Mouse (Mus musculus): ENCODE measurements around the gene H60b.
"Not testable (repeated sequence)": the region's sequence is repeated elsewhere in the genome, so short reads cannot be mapped to it uniquely, and the experiment has no call there.

The H60b gene

GRCm38 (mm10) chr10:22158310-22158999 lies at the start of gene H60b, which contains the start of gene Raet1e:
Gene H60b, plus strand, starts transcription at chr10:22158586.
Gene Raet1e, plus strand, starts transcription at chr10:22158569.
- peak in 1 of 2 experiments; percentile 31 for DNase-seq (ENCODE audit: low spot score in 2 of 2)

GRCm38 (mm10) chr10:22140665-22141280 lies 17.6 kb upstream of the H60b start:
- peak in 1 of 2 experiments; percentile 83 for DNase-seq (ENCODE audit: low spot score in 2 of 2)

DNA sequence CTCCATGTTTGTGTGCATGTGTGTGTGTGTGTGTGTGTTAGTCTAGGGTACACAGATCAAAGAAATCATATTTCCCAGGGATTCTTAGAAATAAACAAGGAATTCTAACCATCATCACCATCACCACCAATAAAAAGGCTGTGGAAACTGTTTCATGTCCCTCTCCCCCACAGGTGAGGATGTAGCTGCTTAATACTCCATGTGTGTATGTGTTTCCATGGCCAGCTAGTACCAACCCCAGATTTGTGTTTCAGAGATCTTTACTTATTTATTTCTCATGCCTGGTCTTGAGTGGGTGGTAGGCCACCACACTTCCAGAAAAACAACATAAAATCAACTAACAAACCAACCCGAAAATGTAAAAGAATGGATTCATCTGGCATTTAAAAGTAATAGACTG lies 16.2 kb upstream of the H60b start:
- DNase-seq (ENCODE audit: low spot score in 2 of 2), result peak in 1 of 2 experiments; percentile 35

- no peak for DNase-seq (ENCODE audit: low spot score in 2 of 2)
Observed at GRCm38 (mm10) chr10:22142926-22143325, 15.5 kb upstream of the H60b start.

DNA sequence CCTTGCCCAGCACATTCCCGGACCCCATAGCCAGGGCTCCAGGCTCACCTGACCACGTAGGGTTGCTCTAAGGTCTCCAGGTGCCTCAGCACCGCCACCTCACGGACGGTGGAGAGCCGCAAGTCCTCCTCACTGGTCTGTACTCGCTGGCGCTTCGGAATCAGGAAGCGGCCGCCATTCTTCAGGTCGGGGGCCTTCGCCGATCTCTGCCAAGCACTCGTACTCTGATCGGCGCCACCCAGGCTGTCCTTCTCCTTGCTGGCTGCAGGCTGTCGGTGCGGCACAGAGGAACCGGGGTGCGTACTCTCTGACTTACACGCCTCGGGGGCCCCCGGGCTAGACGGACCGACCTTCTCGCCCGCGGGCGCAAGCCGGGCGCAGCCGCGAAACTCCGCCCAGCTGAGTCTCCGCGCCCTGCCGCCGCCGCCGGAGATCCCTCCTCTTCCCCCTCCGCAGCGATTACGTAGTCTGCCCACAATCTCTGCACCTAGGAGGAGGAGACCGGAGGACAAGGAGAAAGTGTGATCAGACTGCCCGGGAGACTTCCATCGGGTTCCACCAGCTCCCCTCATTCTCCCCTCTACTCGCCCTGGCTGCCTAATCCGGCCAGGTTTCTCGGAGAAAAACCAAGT lies 9.8 kb upstream of the H60b start:
- DNase-seq (ENCODE audit: low spot score in 2 of 2), result peak in 1 of 2 experiments; percentile 42

- DNase-seq (ENCODE audit: low spot score in 2 of 2), result peak in 1 of 2 experiments; percentile 18
Observed at GRCm38 (mm10) chr10:22149073-22149690, 9.2 kb upstream of the H60b start, which contains the start of gene E030030I06Rik. Gene E030030I06Rik, minus strand, starts transcription at chr10:22149270.

- DNase-seq (ENCODE audit: low spot score in 2 of 2), result peak in 1 of 2 experiments; percentile 10
Observed at GRCm38 (mm10) chr10:22149691-22150465, 8.5 kb upstream of the H60b start.

- DNase-seq (ENCODE audit: low spot score in 2 of 2), result no peak
Observed at GRCm38 (mm10) chr10:22150593-22150992, 7.8 kb upstream of the H60b start.

DNA sequence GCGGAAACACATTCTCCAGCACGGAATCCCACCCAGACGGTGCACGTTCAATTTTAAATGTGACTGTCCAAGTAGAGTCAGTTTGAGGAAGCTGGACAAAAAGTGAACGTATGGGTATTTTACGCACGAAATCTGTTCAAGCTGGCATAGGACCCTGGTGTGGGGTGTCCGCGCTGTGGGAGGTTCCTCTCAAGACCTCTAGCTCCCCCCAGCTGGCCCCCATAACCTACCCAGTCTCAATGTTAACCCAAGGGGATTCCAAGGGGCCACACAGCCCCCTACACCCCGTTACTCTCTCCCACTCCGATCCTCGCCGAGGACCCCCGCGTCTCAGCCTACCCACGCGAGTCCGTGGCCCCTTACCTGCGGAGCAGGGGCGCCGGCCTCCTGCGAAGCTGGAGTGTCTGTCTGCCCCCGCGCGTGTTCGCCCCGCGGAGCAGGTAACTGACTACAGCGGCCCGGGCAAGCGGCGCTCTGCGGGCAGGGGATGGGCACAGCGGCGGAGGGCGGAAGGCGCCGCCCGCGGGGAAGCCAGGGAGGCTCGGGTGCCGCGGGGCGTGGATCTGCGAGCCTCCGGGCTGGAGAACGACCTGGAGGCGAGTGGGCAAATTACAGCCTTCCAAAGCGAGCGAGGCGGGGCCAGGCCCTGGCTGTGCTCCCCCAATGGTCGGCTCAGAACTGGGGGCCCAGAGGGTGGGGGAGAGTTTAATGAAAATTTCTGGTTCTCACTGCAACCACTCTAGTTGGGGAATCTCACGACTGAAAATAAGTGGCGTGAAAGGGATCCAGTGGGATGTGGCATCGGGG lies 7.1 kb upstream of the H60b start:
- peak in 1 of 2 experiments; percentile 7 for DNase-seq (ENCODE audit: low spot score in 2 of 2)

DNA sequence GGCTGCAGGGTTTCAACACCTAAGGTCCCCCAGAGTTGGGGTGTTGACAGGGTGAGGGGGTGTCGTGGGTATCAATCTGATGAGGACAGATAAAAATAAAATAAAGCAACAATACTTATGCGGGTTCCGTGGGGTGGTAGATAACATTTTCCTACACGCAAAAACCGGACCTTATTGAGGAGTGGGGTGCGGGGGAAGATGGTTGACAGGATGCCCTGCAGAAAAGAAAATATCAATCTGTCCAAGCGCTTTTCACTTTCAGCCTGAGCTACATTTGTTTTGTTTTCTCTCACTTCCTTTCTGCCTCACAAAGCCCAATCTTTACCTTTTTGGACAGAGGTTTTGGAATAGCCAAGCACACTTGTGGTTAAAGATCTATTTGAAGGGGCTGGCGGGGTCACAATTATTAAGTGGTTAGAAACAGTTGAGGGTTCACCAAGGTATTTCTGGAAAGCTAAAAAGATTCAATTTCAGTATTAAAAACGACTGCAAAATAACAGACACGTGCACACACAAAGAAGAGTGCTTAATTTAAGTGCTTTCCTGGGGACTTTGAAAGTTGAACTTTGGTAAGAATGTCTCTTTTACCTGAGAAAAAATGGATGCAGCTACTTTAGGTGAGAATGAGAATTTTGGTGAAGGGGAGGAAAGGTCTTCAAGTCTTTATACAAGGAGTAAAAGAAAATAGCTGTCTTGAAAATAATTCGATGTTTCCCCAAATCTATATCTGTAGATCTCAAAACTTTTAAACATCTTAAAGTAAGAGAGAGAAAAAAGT lies 6.3 kb upstream of the H60b start:
- DNase-seq (ENCODE audit: low spot score in 2 of 2), result not testable (repeated sequence)

DNA sequence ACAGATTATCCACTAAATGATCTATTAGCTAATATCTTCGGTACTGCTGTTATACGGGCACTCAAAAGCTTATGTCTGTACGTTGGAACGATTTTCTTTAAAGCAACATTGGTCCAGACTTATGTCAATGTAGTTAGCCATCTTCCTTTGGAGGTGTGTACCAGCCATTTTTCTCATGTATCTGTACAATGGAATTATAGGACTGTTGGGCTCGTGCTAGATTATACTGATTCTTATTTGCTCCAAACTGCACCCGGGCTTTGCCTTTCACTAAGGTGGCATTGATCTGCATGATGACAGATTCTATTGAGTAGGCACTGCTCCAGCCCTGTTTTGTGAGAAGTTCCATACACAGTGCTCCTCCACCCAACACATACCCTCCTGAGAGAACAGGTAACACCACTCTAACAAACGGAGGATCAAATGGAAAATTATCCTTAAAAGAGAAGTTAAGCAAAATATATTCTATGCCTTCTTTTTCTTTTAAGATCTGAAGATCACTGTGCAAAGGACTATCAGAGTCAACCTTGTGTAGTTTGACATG lies 5.2 kb upstream of the H60b start:
- DNase-seq (ENCODE audit: low spot score in 2 of 2), result not testable (repeated sequence)

GRCm38 (mm10) chr10:22154127-22154526 lies 4.3 kb upstream of the H60b start:
- peak in 1 of 2 experiments; percentile 11 for DNase-seq (ENCODE audit: low spot score in 2 of 2)

DNA sequence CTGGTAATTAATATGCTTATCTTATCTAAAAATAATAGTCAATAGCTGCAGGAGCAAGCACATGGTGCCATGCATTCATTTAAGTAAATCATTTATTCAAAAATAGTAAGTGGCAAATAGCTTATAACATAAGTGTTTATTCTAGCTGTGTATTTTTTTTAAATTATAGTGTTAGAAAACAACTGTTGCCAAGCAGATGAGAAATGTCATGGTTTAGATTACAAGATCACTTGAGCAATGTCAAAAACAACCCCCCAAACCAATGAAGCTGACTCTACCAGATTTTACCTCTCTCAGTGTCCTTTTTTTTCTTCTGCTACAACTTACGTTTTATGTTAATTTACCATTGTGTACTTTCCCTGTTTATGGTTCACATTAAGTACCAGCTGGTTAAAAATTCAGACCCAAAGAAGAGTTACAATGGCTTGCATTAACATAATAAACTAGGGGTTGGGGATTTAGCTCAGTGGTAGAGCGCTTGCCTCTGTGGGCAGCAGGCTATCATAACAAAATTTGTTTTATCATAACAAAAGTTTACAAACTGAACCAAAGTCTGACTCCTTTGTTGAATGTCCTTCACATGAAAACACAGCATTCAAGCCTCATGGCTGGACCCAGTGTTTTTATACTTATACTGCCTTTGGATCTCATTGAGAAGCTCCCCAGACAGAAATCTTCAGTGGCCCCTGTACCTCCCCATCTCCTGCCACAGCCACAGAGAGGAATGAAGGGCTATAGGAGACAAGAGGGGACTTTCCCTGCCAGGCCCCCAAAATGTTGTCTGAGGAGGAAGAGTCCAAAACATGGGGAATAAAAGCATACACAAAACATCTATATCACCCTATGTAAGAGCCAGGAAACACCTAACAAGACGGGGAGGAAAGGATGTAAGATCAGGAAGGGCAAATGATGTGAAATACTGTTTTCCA lies 3.3 kb upstream of the H60b start:
- no peak for DNase-seq (ENCODE audit: low spot score in 2 of 2)

DNA sequence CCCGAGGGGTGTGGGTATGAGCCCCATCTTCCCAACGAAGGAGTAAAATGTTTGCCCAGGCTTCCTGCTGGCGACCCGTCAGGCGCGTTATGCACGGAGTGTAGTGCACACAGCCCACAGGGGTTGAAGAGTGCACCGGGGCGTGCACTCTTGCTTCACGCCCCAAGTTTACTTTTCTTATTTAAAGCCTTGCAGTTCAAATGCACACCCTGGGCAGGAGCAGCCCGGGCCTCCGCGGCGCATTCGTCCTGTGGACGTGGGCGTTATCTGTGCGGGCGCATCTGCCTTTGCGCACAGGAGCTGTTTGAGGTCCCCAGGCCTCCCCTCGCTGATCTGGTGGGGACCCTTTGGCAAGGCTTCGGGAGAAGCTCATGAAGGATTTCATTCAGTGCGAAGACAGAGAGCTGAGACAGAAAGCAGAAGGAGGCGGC lies 760 bp downstream of the H60b start:
- no peak for DNase-seq (ENCODE audit: low spot score in 2 of 2)

DNA sequence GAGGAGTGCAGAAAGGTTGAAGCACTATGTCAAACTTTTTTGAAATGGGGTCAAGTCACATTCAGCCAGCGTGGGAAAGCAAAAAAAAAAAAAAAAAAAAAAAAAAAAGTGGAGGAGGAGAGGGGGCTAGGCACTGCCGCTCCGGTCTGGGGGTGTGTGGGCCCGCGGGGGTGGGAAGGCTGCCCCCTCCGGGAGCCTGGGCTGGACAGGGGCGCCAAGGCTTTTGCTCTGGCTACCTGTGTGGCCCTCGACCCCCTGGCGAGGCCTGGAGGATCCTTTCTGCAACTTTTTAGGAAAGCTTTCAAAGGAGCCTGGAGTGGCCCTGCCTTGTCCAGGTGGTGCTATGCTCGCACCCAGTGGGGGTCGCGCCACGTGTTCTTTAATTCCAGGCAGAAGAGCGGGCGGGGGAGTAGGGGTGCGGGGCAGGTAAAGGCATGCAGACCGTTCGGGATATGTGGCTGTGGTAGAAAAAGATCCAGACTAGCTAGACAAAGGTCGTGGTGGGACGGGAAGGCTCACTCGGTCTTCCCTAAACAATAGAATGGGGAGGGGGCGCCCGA lies 1.3 kb downstream of the H60b start:
- no peak for DNase-seq (ENCODE audit: low spot score in 2 of 2)

- not testable (repeated sequence) for DNase-seq (ENCODE audit: low spot score in 2 of 2)
Observed at GRCm38 (mm10) chr10:22163279-22163678, 4.9 kb downstream of the H60b start.

- DNase-seq (ENCODE audit: low spot score in 2 of 2), result peak; percentile 66 to 77
Observed at GRCm38 (mm10) chr10:22163705-22164583, 5.6 kb downstream of the H60b start.
